Mouse (Mus musculus) duodenum, adult 2 months (tissue): ENCODE data around the gene Hectd3. TPM values are rescaled to one million over a fixed set of nuclear protein-coding genes. Genes with fewer than 3 reads are reported as not detected.

Experiments
- polyA plus RNA-seq: library from polyadenylated mRNA; depleted of rRNA; stranded (reverse); fragments of >200 nt; gene quantifications from 2 replicates; pipeline ENCODE4 v1.2.3, GENCODE M21; 2012; ENCODE audit warnings: low replicate concordance; rRNA removed

The Hectd3 gene
- polyA plus RNA-seq = 232 and 236 TPM in 2 replicates

GRCm38 (mm10) chr4:116995131-116995797, at the start of gene Hectd3:
Gene Hectd3 (plus strand): TSS chr4:116995317.

GRCm38 (mm10) chr4:116993672-116994621, 1.2 kb upstream of the Hectd3 start, which contains the start of gene Urod:
Gene Urod (minus strand): TSS chr4:116994413.

GRCm38 (mm10) chr4:117019206-117020134, 24.4 kb downstream of the Hectd3 start, which contains the start of gene Eif2b3:
Gene Eif2b3 (plus strand): TSS chr4:117019402.

Other genes starting within 250 kb of the Hectd3 start
- 8.2 and 9.2 TPM in 2 replicates for gene Toe1, start 187.7 kb upstream of the Hectd3 start, polyA plus RNA-seq
- 3.7 and 4.4 TPM in 2 replicates for gene Mutyh, start 187.6 kb upstream of the Hectd3 start, polyA plus RNA-seq
- 7.3 and 8.6 TPM in 2 replicates for gene Hpdl, start 173.6 kb upstream of the Hectd3 start, polyA plus RNA-seq
- 6.3 and 9.9 TPM in 2 replicates for gene Zswim5, start 117.9 kb upstream of the Hectd3 start, polyA plus RNA-seq
- 24.4 and 29.2 TPM in 2 replicates for gene Urod, start 904 bp upstream of the Hectd3 start, polyA plus RNA-seq
- 0.50 and 0.83 TPM in 2 replicates for gene Eif2b3, start 24.1 kb downstream of the Hectd3 start, polyA plus RNA-seq
- gene Ptch2, start 100.8 kb downstream of the Hectd3 start, polyA plus RNA-seq = 3.8 and 4.3 TPM in 2 replicates
- gene Btbd19, start 130.4 kb downstream of the Hectd3 start, polyA plus RNA-seq = 3.5 and 4.0 TPM in 2 replicates
- 0.62 and 0.82 TPM in 2 replicates for gene Tctex1d4, start 131.5 kb downstream of the Hectd3 start, polyA plus RNA-seq
- 20.8 and 33.5 TPM in 2 replicates for gene Plk3, start 138.6 kb downstream of the Hectd3 start, polyA plus RNA-seq
- gene Rps8, start 160.9 kb downstream of the Hectd3 start, polyA plus RNA-seq = 133 and 199 TPM in 2 replicates
- 1.1 and 2.2 TPM in 2 replicates for gene Kif2c, start 187.3 kb downstream of the Hectd3 start, polyA plus RNA-seq